Mouse (Mus musculus): ENCODE data around the gene Rad9b. TPM values are rescaled to one million over a fixed set of nuclear protein-coding genes. Genes with fewer than 3 reads are reported as not detected.

Gene Rad9b
- total RNA-seq, 2 experiments from 2014 or later: 0.36 to 1.6 TPM

DNA sequence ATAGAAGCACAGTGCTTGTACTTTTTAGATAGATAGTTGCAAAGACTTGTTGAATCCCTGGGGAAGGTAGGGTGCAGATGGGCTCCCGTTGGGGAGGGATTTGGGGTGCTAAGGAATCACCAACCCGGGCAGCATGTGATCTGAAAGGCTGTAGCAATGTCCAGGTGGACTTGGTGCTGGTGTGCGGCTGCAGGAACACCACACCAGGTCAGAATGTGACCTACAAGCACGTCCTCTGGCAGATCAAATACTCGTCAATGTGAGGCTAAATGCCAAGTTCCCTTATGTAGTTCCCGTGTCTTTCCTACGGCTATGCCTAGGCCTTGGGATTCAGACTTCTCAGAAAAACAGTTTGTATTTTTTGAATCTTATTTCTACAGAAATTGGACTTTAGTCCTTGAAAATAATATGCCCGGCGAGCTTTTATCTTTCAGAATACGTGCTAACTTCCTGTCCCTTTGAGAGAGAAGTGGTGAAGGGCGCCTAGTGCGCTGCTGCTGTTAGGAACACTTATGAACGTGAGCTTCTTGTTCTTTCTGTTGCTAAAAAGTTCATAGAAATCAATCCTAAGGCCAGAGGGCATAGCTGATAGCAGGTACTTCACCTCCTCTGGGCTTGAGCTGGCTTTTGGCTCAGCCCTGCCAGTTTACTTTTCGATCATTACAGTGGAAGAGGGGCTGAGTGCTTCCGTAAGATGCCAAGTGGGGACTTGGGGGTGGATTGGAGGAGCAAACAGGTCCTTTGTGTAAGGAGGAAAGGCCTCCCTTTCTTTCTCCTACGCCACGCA is 62.3 kb downstream of the Rad9b start:
- DNase-seq (ENCODE audit: low spot score): no peak
- intact Hi-C loops (cut with DNase I): no loop called here

DNA sequence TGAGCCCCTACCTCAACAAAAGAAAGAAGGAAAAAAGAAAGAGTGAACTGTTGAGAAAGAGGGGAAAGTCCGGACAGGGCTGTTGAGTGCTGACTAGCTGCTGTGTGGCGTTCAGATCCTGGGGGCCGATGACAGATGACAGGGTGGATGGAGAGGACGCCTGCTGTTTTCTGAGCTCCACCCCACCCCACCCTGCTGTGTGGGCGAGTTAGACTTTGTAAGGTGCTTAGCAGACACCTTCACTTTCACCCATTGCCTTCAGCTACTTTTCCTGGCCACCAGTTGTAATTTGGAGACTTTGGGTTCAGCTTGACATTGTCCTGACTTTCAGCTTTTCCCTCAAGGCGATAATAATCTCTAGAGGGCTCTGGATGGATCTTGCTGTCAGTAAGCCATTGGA is 62.9 kb downstream of the Rad9b start:
- intact Hi-C loops (cut with DNase I): no loop called here
- DNase-seq (ENCODE audit: low spot score): no peak

DNA sequence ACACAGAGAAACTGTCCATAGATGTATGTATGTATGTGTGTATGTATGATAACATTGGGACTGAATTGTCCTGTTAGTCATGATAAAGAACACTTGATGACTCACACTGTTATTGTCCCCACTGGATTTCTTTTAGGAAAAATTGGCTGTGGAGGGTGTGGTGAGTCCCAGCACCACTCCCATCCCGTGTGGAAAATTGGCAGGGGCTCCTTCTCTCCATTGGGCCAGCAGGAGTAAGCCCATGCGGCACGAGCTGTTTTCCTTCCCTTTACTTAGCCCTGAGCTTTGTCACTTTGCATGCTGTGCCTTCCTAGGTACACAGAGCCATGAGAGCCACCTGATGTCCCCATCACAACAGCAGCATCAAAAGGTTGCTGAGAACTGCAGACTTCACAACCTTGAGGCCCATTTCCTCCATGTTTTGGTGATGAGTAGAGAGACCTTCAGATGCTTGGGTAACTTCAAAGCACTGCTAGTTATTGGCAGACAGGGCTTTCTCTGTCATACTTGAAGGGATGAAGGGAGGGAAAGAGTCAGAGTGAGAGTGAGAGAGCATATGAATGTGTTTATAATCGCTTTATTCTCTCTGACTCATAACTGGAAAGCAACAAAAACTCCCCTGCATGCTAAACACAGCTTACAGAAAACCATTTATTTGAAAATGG is 65.8 kb downstream of the Rad9b start:
- intact Hi-C loops (cut with DNase I): loop anchor here (5.0 kb wide), 1 partner anchor 34 kb away; no protein-coding TSS in a partner anchor
- DNase-seq (ENCODE audit: low spot score): peak; percentile 56

DNA sequence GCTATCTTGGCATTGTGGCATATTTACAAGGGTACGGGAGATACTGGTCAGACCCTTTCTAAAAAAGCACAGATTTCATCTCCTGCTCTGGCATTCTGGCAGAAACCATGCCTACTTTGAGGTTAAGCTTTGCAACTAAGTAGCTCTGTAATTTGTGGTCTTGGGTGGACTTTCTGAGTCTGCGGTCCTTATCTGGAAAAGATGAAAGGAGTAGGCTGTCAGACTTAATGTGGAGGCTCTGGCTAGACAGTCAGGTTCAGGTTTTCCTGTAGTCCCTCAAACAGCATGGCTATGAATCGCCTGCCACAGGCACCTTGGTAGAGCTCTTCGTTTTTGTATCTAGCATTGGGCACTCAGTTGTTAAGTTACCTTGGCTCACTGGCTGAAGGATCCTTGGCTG is 67.0 kb downstream of the Rad9b start:
- DNase-seq (ENCODE audit: low spot score): no peak
- intact Hi-C loops (cut with DNase I): loop anchor here (5.0 kb wide), 1 partner anchor 35 kb away; no protein-coding TSS in a partner anchor

DNA sequence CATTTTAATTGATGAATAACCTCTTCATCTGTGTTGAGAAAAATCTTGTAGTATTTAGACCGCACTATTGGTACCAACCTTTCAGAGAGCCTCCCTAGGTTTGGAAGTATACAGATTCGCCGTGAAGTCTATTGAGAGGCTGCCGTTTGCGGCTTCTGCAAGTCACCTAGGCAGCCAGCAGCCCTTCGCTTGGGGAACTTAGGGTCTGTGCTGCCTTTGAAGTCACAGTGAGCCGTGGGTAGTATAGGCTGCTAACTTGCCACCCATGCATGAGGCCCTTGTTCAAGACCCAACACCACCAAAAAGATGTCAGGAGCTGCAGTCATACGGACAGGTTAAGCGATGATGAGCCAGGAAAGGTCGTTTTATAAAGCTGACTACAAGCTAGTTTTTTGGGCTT is 67.8 kb downstream of the Rad9b start:
- intact Hi-C loops (cut with DNase I): loop anchor here (5.0 kb wide), 1 partner anchor 36 kb away; no protein-coding TSS in a partner anchor
- no peak for DNase-seq (ENCODE audit: low spot score)

DNA sequence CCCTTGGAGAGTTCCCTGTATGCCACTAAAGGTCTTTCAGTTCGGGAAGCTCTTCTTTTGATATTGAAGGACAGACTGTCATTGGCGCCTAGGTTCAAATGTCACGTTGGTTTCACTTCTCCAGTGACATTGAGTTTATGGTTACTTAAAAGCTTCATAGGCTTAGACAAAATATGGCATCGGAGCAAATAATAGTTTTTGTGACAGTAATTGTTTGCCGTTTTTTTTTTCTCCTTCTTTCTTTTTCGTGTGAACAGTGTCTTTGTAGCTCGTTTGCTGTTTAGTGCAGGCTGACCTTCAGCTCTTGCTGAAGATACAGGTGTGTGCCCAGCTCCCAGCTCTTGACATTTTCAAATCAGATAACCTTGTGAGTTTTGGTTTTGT is 68.3 kb downstream of the Rad9b start:
- DNase-seq (ENCODE audit: low spot score): no peak
- intact Hi-C loops (cut with DNase I): loop anchor here (5.0 kb wide), 1 partner anchor 37 kb away; no protein-coding TSS in a partner anchor

DNA sequence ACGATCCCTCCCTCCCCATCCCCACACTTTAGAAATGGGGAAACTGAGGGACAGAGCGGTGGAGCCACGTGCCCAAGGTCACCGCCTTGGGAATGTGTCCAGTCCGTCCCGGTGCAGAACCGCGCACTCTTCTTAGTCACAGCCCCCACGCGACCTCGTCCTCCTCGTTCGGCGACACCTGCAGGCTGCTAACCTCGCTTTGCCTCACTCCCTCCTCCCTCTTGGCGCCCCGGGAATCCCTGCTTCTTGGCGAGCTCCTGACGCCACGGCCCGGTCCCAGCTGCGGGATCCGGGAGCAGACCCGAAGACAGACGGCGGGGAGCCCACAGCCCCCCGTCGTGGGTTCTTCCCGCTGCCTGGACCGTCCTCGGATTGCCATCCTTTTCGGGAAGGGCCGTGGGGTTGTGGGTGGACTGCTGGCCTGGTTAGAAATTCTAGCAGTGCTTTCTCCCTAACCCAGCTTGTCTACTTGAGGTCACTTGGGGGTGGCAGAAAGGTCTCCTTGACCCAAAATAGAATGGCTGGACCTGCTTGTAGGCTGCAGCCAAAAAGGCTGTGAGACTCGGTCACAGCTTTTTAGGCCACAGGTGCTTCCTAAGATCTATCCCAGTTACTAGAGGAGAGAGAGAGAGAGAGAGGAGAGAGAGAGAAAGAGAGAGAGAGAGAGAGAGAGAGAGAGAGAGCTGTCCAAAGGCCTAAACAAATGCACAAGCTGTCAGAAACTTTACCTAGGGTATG is 68.8 kb downstream of the Rad9b start:
- intact Hi-C loops (cut with DNase I): loop anchor here (5.0 kb wide), 1 partner anchor 37 kb away; no protein-coding TSS in a partner anchor
- DNase-seq (ENCODE audit: low spot score): no peak

DNA sequence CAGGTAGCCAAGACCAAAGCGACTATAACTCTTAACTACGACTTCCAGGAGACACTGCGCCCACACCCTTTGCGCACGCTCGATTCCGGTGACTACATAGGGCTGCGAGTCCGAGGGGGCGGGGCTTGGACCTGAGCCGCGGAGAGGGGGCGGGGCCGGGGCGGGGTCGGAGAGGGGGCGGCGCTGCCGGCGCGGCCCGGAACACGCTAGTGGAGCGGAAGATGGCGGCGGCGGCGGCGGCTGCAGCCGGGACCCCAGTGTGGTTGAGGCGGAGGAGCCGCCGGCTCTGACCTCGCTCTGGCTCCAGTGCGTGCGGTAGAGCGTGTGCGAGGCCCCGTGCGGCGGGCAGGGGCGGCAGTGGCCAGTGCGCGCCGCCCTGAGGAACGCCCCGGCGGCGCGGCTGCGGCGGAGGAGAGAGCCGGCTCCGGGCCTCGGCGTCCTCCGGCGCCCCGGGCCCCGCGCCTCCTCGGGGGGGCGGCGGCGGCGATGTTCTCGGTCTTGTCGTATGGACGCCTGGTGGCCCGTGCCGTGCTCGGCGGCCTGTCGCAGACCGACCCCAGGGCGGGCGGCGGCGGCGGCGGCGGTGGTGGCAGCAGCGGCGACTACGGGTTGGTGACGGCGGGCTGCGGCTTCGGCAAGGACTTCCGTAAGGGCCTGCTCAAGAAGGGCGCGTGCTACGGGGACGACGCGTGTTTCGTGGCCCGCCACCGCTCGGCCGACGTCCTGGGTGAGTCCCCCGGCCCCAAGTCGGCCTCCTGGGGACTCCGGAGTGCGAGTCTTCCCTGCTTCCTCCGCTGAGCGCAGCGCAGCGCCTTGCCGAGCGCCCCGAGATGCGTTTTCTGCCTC is 69.6 kb downstream of the Rad9b start, which contains the start of gene Pptc7:
Gene Pptc7 (plus strand): TSS at position 183 of the 846 bp plus-strand sequence.
- intact Hi-C loops (cut with DNase I): loop anchor here (5.0 kb wide), 1 partner anchor 38 kb away; no protein-coding TSS in a partner anchor

DNA sequence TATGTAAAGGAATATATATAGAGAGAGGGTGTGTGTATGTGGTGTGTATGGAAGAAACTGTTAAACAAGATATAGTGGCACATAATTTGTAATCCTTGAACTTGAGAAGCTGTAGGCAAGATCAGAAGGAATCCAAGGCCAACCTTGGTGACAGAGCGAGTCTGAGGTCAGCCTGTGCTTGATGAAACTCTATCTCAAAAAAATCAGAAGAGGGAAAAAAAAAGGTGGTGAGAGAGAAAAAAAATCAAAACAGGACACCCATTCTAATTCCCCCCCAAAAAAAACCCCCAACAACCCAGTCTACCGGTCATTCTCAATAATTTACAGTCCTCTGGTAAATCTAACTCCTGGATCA is 70.2 kb downstream of the Rad9b start:
- intact Hi-C loops (cut with DNase I): no loop called here
- no peak for DNase-seq (ENCODE audit: low spot score)

More for the DNA sequence above, 69.6 kb downstream of the Rad9b start, which contains the start of gene Pptc7:
- peak; percentile 79 for DNase-seq (ENCODE audit: low spot score)

DNA sequence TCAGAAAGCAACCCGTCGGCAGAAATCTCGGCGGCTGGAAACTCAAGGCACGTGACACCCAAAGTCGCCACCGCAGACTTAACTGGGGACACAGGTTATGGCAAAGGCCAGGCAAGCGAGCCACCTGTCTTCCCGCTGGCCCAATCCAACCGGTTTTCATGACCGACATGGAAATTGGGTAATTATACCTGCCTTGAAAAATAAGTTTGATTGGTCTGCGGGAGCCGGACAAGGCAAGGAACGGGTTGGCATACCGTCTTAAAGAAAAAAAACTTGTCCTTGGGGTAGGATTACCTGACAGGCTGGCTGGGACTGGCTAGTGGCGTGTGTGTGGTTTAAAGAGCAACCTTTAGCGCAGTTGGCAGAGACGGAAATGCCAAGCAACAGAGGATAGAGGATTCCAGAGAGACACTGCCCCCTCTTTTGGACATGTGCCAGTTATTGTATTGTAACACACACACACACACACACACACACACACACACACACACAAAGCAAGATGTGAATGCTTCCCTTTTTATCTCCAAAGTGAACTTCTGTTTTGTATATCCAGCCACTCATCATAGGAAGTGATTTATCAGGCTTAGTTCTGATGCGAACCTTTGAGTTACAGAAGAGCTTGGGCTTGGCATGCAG is 73.1 kb downstream of the Rad9b start:
- DNase-seq (ENCODE audit: low spot score): no peak
- intact Hi-C loops (cut with DNase I): no loop called here

DNA sequence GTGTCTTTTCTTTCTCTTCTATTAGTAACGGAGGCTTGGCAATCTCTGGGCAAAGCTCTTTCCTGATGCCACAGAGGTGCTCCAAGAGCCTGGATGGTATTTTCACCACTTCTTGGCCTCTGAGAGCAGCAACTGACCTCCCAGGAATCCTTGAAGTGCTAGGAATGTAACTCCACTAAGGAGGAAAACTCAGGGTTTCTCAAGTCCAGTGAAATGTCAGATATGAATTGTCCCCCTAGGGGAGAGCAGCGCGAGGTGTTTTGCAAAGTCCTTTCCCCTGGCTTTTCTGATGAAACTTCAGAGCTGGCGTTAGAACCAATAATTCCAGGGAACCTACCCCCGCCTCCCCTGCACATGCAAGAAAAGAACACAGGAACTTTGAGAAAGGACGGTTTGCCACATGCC is 73.6 kb downstream of the Rad9b start:
- intact Hi-C loops (cut with DNase I): no loop called here
- no peak for DNase-seq (ENCODE audit: low spot score)

DNA sequence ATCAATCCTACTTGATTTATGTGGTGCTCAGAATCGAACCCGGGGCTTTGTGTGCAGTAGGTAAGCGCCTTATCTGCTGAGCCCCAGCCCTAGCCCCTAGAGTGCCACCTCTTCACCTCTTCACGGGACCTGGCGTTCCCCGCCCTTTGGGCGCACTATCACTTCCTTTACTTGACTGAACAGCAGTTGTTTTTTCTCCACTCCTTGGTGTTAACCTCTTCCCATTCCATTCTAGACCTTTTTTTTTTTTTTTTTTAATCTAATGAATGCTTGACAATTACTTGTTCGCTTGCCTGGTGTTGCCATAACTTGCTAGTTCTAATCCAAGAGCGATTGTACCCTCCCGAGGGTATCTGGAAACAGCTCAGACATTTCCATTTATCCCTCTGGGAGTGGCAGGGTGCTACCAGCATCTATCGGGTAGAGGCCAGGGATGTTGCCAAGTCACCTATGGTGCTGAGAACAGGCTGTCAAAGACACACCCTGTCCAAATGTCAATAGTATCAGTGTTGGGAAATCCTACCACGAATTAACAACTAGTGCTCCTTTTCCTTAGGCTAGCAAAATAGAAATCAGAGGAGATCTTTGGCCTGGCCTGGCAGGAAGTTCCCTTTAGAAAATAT is 74.1 kb downstream of the Rad9b start:
- intact Hi-C loops (cut with DNase I): no loop called here
- DNase-seq (ENCODE audit: low spot score): no peak

DNA sequence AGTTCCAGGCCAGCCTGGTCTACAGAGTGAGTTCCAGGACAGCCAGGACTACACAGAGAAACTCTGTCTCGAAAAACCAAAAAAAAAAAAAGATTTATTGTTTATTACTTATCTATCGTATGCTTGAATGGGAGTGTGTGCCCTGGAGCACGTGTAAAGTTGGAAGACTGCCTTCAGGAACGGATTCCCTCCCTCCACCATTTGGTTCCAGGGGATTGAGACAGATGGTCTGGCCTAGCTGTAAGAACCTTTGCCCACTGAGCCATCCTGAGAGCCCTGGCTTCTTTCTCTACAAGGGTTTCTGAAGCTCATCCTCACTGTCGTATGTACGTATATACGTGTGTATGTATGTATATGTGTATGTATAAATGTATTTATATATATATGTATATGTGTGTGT is 75.1 kb downstream of the Rad9b start:
- intact Hi-C loops (cut with DNase I): no loop called here
- no peak for DNase-seq (ENCODE audit: low spot score)

DNA sequence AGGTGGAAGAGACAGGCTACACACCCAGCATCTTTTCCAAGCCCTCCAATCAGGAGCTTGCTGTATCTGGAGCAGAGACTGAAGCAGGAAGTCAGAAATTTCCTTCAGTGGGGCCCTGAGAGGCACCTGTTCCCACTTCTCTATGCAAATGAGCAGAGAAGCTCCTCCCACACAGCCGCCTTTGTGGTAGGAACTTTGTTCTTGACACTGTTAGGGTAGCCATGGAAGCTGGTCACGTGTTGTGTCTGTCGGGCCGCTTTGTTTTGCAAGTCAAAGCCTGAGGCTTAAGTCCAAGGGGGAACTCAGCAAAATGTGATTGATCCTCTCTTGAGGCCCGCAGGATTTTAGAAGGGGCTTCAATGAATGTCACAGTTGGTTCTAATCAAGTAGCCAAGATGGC is 79.2 kb downstream of the Rad9b start:
- DNase-seq (ENCODE audit: low spot score): no peak

More for the DNA sequence above, 79.2 kb downstream of the Rad9b start:
- intact Hi-C loops (cut with DNase I): no loop called here

Other genes with a start within 250 kb of the Rad9b start
- not detected for gene Ccdc63, start 213.4 kb downstream of the Rad9b start, total RNA-seq (2021)
- gene Ppp1cc, start 196.0 kb downstream of the Rad9b start, total RNA-seq (2021): 100 to 1,000 TPM; 113 to 128 TPM
- 1 to 10 TPM in 1 of 2 experiments, under 1 TPM in 1; 0.81 to 1.1 TPM for gene Hvcn1, start 147.4 kb downstream of the Rad9b start, total RNA-seq (2021)
- 1 to 10 TPM; 3.5 to 4.7 TPM for gene Tctn1, start 89.8 kb downstream of the Rad9b start, total RNA-seq (2021)
- gene Pptc7, start 69.9 kb downstream of the Rad9b start, total RNA-seq (2021): 10 to 100 TPM; 91.3 to 93.5 TPM
- 10 to 100 TPM; 82.6 to 89.5 TPM for gene Vps29, start 136 bp upstream of the Rad9b start, total RNA-seq (2021)
- gene Gpn3, start 17.6 kb upstream of the Rad9b start, total RNA-seq (2021): 10 to 100 TPM; 22.9 to 26.6 TPM
- 10 to 100 TPM; 11.3 to 15.6 TPM for gene Fam216a, start 18.1 kb upstream of the Rad9b start, total RNA-seq (2021)
- gene Arpc3, start 37.6 kb upstream of the Rad9b start, total RNA-seq (2021): 10 to 100 TPM; 93.0 to 94.1 TPM
- 10 to 100 TPM; 27.3 to 28.1 TPM for gene Anapc7, start 67.5 kb upstream of the Rad9b start, total RNA-seq (2021)
- gene Atp2a2, start 148.0 kb upstream of the Rad9b start, total RNA-seq (2021): over 10,000 TPM; 10,772 to 12,207 TPM

All from heart, postnatal 25 days (tissue).